Mouse (Mus musculus): ENCODE data around the gene Gripap1.

- TF ChIP-seq EP300 (IDR thresholded peaks at IDR 0.05; ENCODE audit: low read depth) (no peak), CTCF (IDR thresholded peaks at IDR 0.05; ENCODE audit: low read depth) (no peak)
Measured at GRCm38 (mm10) chrX:7745429-7745828, 44.1 kb upstream of the Gripap1 start.
